Mouse (Mus musculus) G1E (cell line): ENCODE results near the gene Cadm4.

ENCODE experiments used
- CTCF ChIP-seq: IDR thresholded peaks from 2 replicates; pipeline ENCODE4 v1.5.1; 2012; ENCODE audit warnings: low read depth, low read length, inconsistent platforms, mixed read lengths
- GATA1 ChIP-seq: IDR thresholded peaks from 2 replicates; pipeline ENCODE4 v1.6.1; 2012; ENCODE audit warnings: borderline replicate concordance, low read length, inconsistent platforms, mixed read lengths
- GATA2 ChIP-seq: IDR thresholded peaks from 2 replicates; pipeline ENCODE4 v1.6.1; 2012; ENCODE audit warnings: low read depth, low read length, inconsistent platforms, borderline replicate concordance
- POLR2AphosphoS5 ChIP-seq: IDR thresholded peaks from 2 replicates; pipeline ENCODE4 v1.6.1; 2012; ENCODE audit warnings: low read depth, low read length, inconsistent platforms; ENCODE audit not compliant: insufficient replicate concordance
- TAL1 ChIP-seq: conservative IDR thresholded peaks from 2 replicates; pipeline ENCODE4 v1.6.1; 2012; ENCODE audit warnings: low read depth, low read length, inconsistent platforms, mixed read lengths

DNA sequence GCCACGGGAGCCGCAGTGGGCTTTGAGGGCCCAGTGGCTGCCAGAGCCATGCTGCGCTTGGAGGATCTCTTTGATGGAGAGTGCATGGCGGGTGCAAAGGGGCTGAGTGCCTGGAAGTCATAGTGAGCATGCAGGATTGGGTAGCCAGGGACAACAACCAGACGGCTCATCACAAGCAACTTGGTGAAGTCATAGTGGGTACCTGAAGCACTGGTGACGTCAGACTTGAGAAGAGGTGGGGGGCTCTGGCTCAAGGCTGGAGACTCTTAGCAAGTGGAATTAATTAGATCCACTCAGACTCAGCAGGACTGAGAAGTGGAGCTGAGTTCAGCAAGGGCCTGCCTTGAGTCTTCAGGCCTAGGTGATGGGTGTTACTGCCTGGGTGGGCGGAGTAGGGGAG lies 30.5 kb downstream of the Cadm4 start, which contains the start of gene AC161166.1:
- TF ChIP-seq TAL1 (no peak), CTCF (no peak), POLR2AphosphoS5 (no peak), GATA2 (no peak), GATA1 (no peak)
